9 mouse cellular contexts compared by ENCODE assay signal in genomic region chr10:84760118-84761111, GRCm38 (mm10). TPM values are rescaled to one million over a fixed set of nuclear protein-coding genes. Genes with fewer than 3 reads are reported as not detected.
DNase-seq lines count a peak whose midpoint lies in the region; ATAC-seq and TF ChIP-seq lines count a peak whose summit lies in the region.
"Had no signal": no experiment of that assay in that cellular context is flagged by ENCODE, and none has a peak within 500 bp of the region (broad histone marks: within the 10 kb centered on the region; RNA-seq: fewer than 3 reads in every experiment).

No protein-coding gene starts in this region.

- peak; percentile 34; the same call in 1 of the 2 replicates for ATAC-seq in kidney, postnatal 0 days (replicated peaks; ENCODE audit: low FRiP score, low read depth)
- ATAC-seq in forebrain, embryonic 16.5 days, result peak; percentile 57
- peak; percentile 41 for ATAC-seq in midbrain, embryonic 12.5 days (ENCODE audit: low FRiP score, low read depth)

- WGBS in kidney, postnatal 0 days, result 8% methylated on average over 46 of the region's 46 CpGs
- WGBS in forebrain, embryonic 16.5 days, result 8% methylated on average over 46 of the region's 46 CpGs
- 5% methylated on average over 46 of the region's 46 CpGs for WGBS in midbrain, embryonic 12.5 days

- no peaks in the 10 kb centered on the region for H3K36me3 ChIP-seq in kidney, postnatal 0 days (ENCODE audit: insufficient read depth, low read length)
- no peaks in the 10 kb centered on the region for H3K36me3 ChIP-seq in forebrain, embryonic 16.5 days (ENCODE audit: control insufficient read depth, insufficient read depth)
- H3K36me3 ChIP-seq in midbrain, embryonic 12.5 days, result no peaks in the 10 kb centered on the region; the same call in 1 of the 2 replicates

- H3K9me3 ChIP-seq in kidney, postnatal 0 days (replicated peaks; ENCODE audit: low read length), result no peaks in the 10 kb centered on the region
- H3K9me3 ChIP-seq in forebrain, embryonic 16.5 days (ENCODE audit: control insufficient read depth, low read length), result no peaks in the 10 kb centered on the region
- no peaks in the 10 kb centered on the region for H3K9me3 ChIP-seq in midbrain, embryonic 12.5 days

- no peak overlapping the region for H3K27ac ChIP-seq in kidney, postnatal 0 days
- no peak overlapping the region for H3K27ac ChIP-seq in forebrain, embryonic 16.5 days (ENCODE audit: low read length)
- peak overlapping the region; percentile 93 for H3K27ac ChIP-seq in midbrain, embryonic 12.5 days (replicated peaks)

- H3K9ac ChIP-seq in kidney, postnatal 0 days (ENCODE audit: low read depth, low read length), result no peak overlapping the region
- H3K9ac ChIP-seq in forebrain, embryonic 16.5 days (replicated peaks; ENCODE audit: low read depth, low read length), result peak overlapping the region; percentile 23
- peak overlapping the region; percentile 86 for H3K9ac ChIP-seq in midbrain, embryonic 12.5 days (replicated peaks)

- TF ChIP-seq CTCF in kidney, postnatal 0 days (IDR thresholded peaks at IDR 0.05; ENCODE audit: low read depth), result no peak

- H3K4me1 ChIP-seq in kidney, postnatal 0 days (replicated peaks; ENCODE audit: insufficient read depth, low read length), result peaks cover 31% of the 10 kb centered on the region; the same call in 1 of the 2 replicates
- H3K4me1 ChIP-seq in forebrain, embryonic 16.5 days (replicated peaks; ENCODE audit: control insufficient read depth, insufficient read depth, low read length), result peaks cover 39% of the 10 kb centered on the region
- H3K4me1 ChIP-seq in midbrain, embryonic 12.5 days, result peaks cover 59% of the 10 kb centered on the region

- peak overlapping the region; percentile 58 for H3K4me2 ChIP-seq in kidney, postnatal 0 days (ENCODE audit: low read length)
- H3K4me2 ChIP-seq in forebrain, embryonic 16.5 days (ENCODE audit: low read length), result peak overlapping the region; percentile 93
- H3K4me2 ChIP-seq in midbrain, embryonic 12.5 days (replicated peaks), result peak overlapping the region; percentile 73

- H3K4me3 ChIP-seq in kidney, postnatal 0 days (replicated peaks; ENCODE audit: low read depth, low read length), result peak overlapping the region; percentile 26
- peak overlapping the region; percentile 37 for H3K4me3 ChIP-seq in forebrain, embryonic 16.5 days (replicated peaks; ENCODE audit: low read length)
- peak overlapping the region; percentile 68 for H3K4me3 ChIP-seq in midbrain, embryonic 12.5 days

- peak; percentile 28 for DNase-seq in kidney, postnatal 0 days (ENCODE audit: low spot score)
- no peak for DNase-seq in kidney, postnatal 36 days
- DNase-seq in brain, adult 2 months (ENCODE audit: low read depth, low spot score), result peak; percentile 45
- DNase-seq in yolk sac, embryonic 10.5 days (ENCODE audit: low spot score), result no peak
- DNase-seq in layer of hippocampus, adult 9-11 months, result no peak
- no peak for DNase-seq in thymus, postnatal 10 days (ENCODE audit: low spot score in 2 of 2)

- peaks cover 66% of the 10 kb centered on the region for H3K27me3 ChIP-seq in kidney, postnatal 0 days (ENCODE audit: insufficient read depth, low read length)
- peaks cover 21% of the 10 kb centered on the region for H3K27me3 ChIP-seq in forebrain, embryonic 16.5 days (replicated peaks; ENCODE audit: control insufficient read depth, insufficient read depth, low read length)
- peaks cover 27% of the 10 kb centered on the region for H3K27me3 ChIP-seq in midbrain, embryonic 12.5 days

RNA-seq across cellular contexts. Expression of gene Rfx4, which starts 4.6 kb away (rescaled TPM):
- 0.05 and 0.18 TPM in 2 replicates for polyA plus RNA-seq in kidney, postnatal 0 days (2015; fragmentation: Nextera tagmentation; extraction: Ambion mirVana)
- polyA plus RNA-seq in forebrain, embryonic 16.5 days (2015; fragmentation: Nextera tagmentation; extraction: Ambion mirVana), result 6.9 and 7.2 TPM in 2 replicates
- polyA plus RNA-seq in midbrain, embryonic 12.5 days (2016; fragmentation: Nextera tagmentation; extraction: Ambion mirVana), result 53.5 and 56.0 TPM in 2 replicates
- polyA plus RNA-seq: large intestine, adult 2 months had no signal

Comparison
In these comparisons a context has a peak if more than half of its experiments do, and no peak if none do; other contexts are left out.
1. DNase-seq: peak in kidney, postnatal 0 days (single experiment) and brain, adult 2 months (single experiment); none in kidney, postnatal 36 days (0 of 2), yolk sac, embryonic 10.5 days (single experiment), layer of hippocampus, adult 9-11 months (single experiment) and thymus, postnatal 10 days (0 of 2).
2. Peak in every context shown above with its lines, with median percentiles within 50 percentile points of each other: ATAC-seq, H3K4me2 ChIP-seq and H3K4me3 ChIP-seq.